Mouse (Mus musculus): ENCODE measurements at regions not wholly inside any gene's neighbourhood (a gene's known extent, or its start where the extent isn't known, plus 50 kb on each side); places are given as distances from the start of the nearest gene placed in this dataset.

GRCm38 (mm10) chr6:84328030-84328390 lies 265.7 kb downstream of the Cyp26b1 start:
- H3K36me3 ChIP-seq (ENCODE audit: control insufficient read depth, insufficient read depth, low read length) = no peaks in the 10 kb centered on the region
- H3K9ac ChIP-seq (ENCODE audit: low read length) = no peak overlapping the region
- ATAC-seq (ENCODE audit: insufficient number of reproducible peaks, insufficient read depth, low FRiP score, low read depth) = no peak
- peaks cover 0 to 2% of the 10 kb centered on the region in 2 experiments; a peak in 2 of 4 replicates for H3K4me1 ChIP-seq (ENCODE audit: control insufficient read depth in 2 of 2, insufficient read depth in 2 of 2, low read length in 2 of 2)
- no peak overlapping the region for H3K27ac ChIP-seq (replicated peaks in 1 of 2; ENCODE audit: control insufficient read depth in 1 of 2, insufficient read depth in 1 of 2, low read depth in 2 of 2, low read length in 2 of 2)
- H3K4me3 ChIP-seq (ENCODE audit: control insufficient read depth in 1 of 2, insufficient read depth in 1 of 2, low read depth in 1 of 2, low read length in 2 of 2) = no peak overlapping the region
- no peak overlapping the region for H3K4me2 ChIP-seq (ENCODE audit: low read length)
- peaks cover 29% of the 10 kb centered on the region for H3K27me3 ChIP-seq (ENCODE audit: control insufficient read depth, insufficient read depth, low read length)
- H3K9me3 ChIP-seq (ENCODE audit: control insufficient read depth, low read length) = peaks cover 5% of the 10 kb centered on the region; the same call in 1 of the 2 replicates
- 45% methylated on average over 3 of the region's 3 CpGs for WGBS

GRCm38 (mm10) chr6:84327306-84328029 lies 266.2 kb downstream of the Cyp26b1 start:
- Histone ChIP-seq H3K9ac (ENCODE audit: low read length) (no peak overlapping the region), H3K4me3 (ENCODE audit: control insufficient read depth in 1 of 2, insufficient read depth in 1 of 2, low read depth in 1 of 2, low read length in 2 of 2) (no peak overlapping the region), H3K27me3 (ENCODE audit: control insufficient read depth, insufficient read depth, low read length) (peaks cover 29% of the 10 kb centered on the region), H3K4me2 (ENCODE audit: low read length) (no peak overlapping the region), H3K9me3 (ENCODE audit: control insufficient read depth, low read length) (no peaks in the 10 kb centered on the region), H3K4me1 (ENCODE audit: control insufficient read depth in 2 of 2, insufficient read depth in 2 of 2, low read length in 2 of 2) (peaks cover 0 to 2% of the 10 kb centered on the region in 2 experiments; a peak in 2 of 4 replicates), H3K36me3 (ENCODE audit: control insufficient read depth, insufficient read depth, low read length) (no peaks in the 10 kb centered on the region), H3K27ac (replicated peaks in 1 of 2; ENCODE audit: control insufficient read depth in 1 of 2, insufficient read depth in 1 of 2, low read depth in 2 of 2, low read length in 2 of 2) (no peak overlapping the region)
- 52% methylated on average over 5 of the region's 5 CpGs for WGBS
- no peak for ATAC-seq (ENCODE audit: insufficient number of reproducible peaks, insufficient read depth, low FRiP score, low read depth)

- no peaks in the 10 kb centered on the region for H3K9me3 ChIP-seq (ENCODE audit: control insufficient read depth, low read length)
- H3K4me2 ChIP-seq (ENCODE audit: low read length) = no peak overlapping the region
- H3K27me3 ChIP-seq (ENCODE audit: control insufficient read depth, insufficient read depth, low read length) = peaks cover 33% of the 10 kb centered on the region; the same call in 1 of the 2 replicates
- no peaks in the 10 kb centered on the region for H3K36me3 ChIP-seq (ENCODE audit: control insufficient read depth, insufficient read depth, low read length)
- no peak; the same call in 1 of the 2 replicates for ATAC-seq (ENCODE audit: insufficient number of reproducible peaks, insufficient read depth, low FRiP score, low read depth)
- no peak overlapping the region for H3K4me3 ChIP-seq (ENCODE audit: control insufficient read depth in 1 of 2, insufficient read depth in 1 of 2, low read depth in 1 of 2, low read length in 2 of 2)
- WGBS = 52% methylated on average over 5 of the region's 5 CpGs
- H3K27ac ChIP-seq (replicated peaks in 1 of 2; ENCODE audit: control insufficient read depth in 1 of 2, insufficient read depth in 1 of 2, low read depth in 2 of 2, low read length in 2 of 2) = no peak overlapping the region
- H3K4me1 ChIP-seq (ENCODE audit: control insufficient read depth in 2 of 2, insufficient read depth in 2 of 2, low read length in 2 of 2) = peaks cover 0 to 2% of the 10 kb centered on the region in 2 experiments; a peak in 2 of 4 replicates
- H3K9ac ChIP-seq (ENCODE audit: low read length) = no peak overlapping the region
Measured at GRCm38 (mm10) chr6:84325384-84326114, 268.2 kb downstream of the Cyp26b1 start.

- H3K36me3 ChIP-seq (ENCODE audit: control insufficient read depth, insufficient read depth, low read length) = no peaks in the 10 kb centered on the region
- H3K4me3 ChIP-seq (ENCODE audit: control insufficient read depth in 1 of 2, insufficient read depth in 1 of 2, low read depth in 1 of 2, low read length in 2 of 2) = no peak overlapping the region
- no peaks in the 10 kb centered on the region for H3K9me3 ChIP-seq (ENCODE audit: control insufficient read depth, low read length)
- no peak for ATAC-seq (ENCODE audit: insufficient number of reproducible peaks, insufficient read depth, low FRiP score, low read depth)
- 90% methylated on average over 4 of the region's 4 CpGs for WGBS
- peaks cover under 1 to 2% of the 10 kb centered on the region in 2 experiments; a peak in 3 of 4 replicates for H3K4me1 ChIP-seq (ENCODE audit: control insufficient read depth in 2 of 2, insufficient read depth in 2 of 2, low read length in 2 of 2)
- no peak overlapping the region for H3K27ac ChIP-seq (replicated peaks in 1 of 2; ENCODE audit: control insufficient read depth in 1 of 2, insufficient read depth in 1 of 2, low read depth in 2 of 2, low read length in 2 of 2)
- H3K27me3 ChIP-seq (ENCODE audit: control insufficient read depth, insufficient read depth, low read length) = peaks cover 32% of the 10 kb centered on the region; the same call in 1 of the 2 replicates
- no peak overlapping the region for H3K4me2 ChIP-seq (ENCODE audit: low read length)
- H3K9ac ChIP-seq (ENCODE audit: low read length) = no peak overlapping the region
Measured at GRCm38 (mm10) chr6:84324185-84324584, 269.5 kb downstream of the Cyp26b1 start.

GRCm38 (mm10) chr6:84322528-84322927 lies 271.2 kb downstream of the Cyp26b1 start:
- Histone ChIP-seq H3K4me1 (ENCODE audit: control insufficient read depth in 2 of 2, insufficient read depth in 2 of 2, low read length in 2 of 2) (peaks cover 5 to 7% of the 10 kb centered on the region in 2 experiments; a peak in 3 of 4 replicates), H3K4me3 (ENCODE audit: control insufficient read depth in 1 of 2, insufficient read depth in 1 of 2, low read depth in 1 of 2, low read length in 2 of 2) (no peak overlapping the region), H3K9me3 (ENCODE audit: control insufficient read depth, low read length) (no peaks in the 10 kb centered on the region), H3K36me3 (ENCODE audit: control insufficient read depth, insufficient read depth, low read length) (no peaks in the 10 kb centered on the region), H3K9ac (ENCODE audit: low read length) (no peak overlapping the region), H3K27ac (replicated peaks in 1 of 2; ENCODE audit: control insufficient read depth in 1 of 2, insufficient read depth in 1 of 2, low read depth in 2 of 2, low read length in 2 of 2) (no peak overlapping the region), H3K27me3 (ENCODE audit: control insufficient read depth, insufficient read depth, low read length) (peaks cover 36% of the 10 kb centered on the region; the same call in 1 of the 2 replicates), H3K4me2 (ENCODE audit: low read length) (no peak overlapping the region)
- no peak for ATAC-seq (ENCODE audit: insufficient number of reproducible peaks, insufficient read depth, low FRiP score, low read depth)
- WGBS = 76% methylated on average over 4 of the region's 4 CpGs

- Histone ChIP-seq H3K4me3 (ENCODE audit: control insufficient read depth in 1 of 2, insufficient read depth in 1 of 2, low read depth in 1 of 2, low read length in 2 of 2) (no peak overlapping the region), H3K27ac (replicated peaks in 1 of 2; ENCODE audit: control insufficient read depth in 1 of 2, insufficient read depth in 1 of 2, low read depth in 2 of 2, low read length in 2 of 2) (no peak overlapping the region), H3K9me3 (ENCODE audit: control insufficient read depth, low read length) (no peaks in the 10 kb centered on the region), H3K36me3 (ENCODE audit: control insufficient read depth, insufficient read depth, low read length) (no peaks in the 10 kb centered on the region), H3K27me3 (ENCODE audit: control insufficient read depth, insufficient read depth, low read length) (peaks cover 32% of the 10 kb centered on the region; the same call in 1 of the 2 replicates), H3K4me2 (ENCODE audit: low read length) (no peak overlapping the region), H3K4me1 (ENCODE audit: control insufficient read depth in 2 of 2, insufficient read depth in 2 of 2, low read length in 2 of 2) (peaks cover 5 to 7% of the 10 kb centered on the region in 2 experiments; a peak in 3 of 4 replicates), H3K9ac (ENCODE audit: low read length) (no peak overlapping the region)
- no peak for ATAC-seq (ENCODE audit: insufficient number of reproducible peaks, insufficient read depth, low FRiP score, low read depth)
- 52% methylated on average over 1 of the region's 1 CpGs for WGBS
Measured at GRCm38 (mm10) chr6:84320586-84320985, 273.1 kb downstream of the Cyp26b1 start.

GRCm38 (mm10) chr6:84318774-84319173 lies 274.9 kb downstream of the Cyp26b1 start:
- H3K4me2 ChIP-seq (ENCODE audit: low read length) = no peak overlapping the region
- WGBS = 4% methylated on average over 4 of the region's 4 CpGs

More at GRCm38 (mm10) chr6:84318774-84319173, 274.9 kb downstream of the Cyp26b1 start:
- no peak overlapping the region for H3K4me3 ChIP-seq (ENCODE audit: control insufficient read depth in 1 of 2, insufficient read depth in 1 of 2, low read depth in 1 of 2, low read length in 2 of 2)
- H3K27ac ChIP-seq (replicated peaks in 1 of 2; ENCODE audit: control insufficient read depth in 1 of 2, insufficient read depth in 1 of 2, low read depth in 2 of 2, low read length in 2 of 2) = no peak overlapping the region
- no peaks in the 10 kb centered on the region for H3K36me3 ChIP-seq (ENCODE audit: control insufficient read depth, insufficient read depth, low read length)
- H3K4me1 ChIP-seq (ENCODE audit: control insufficient read depth in 2 of 2, insufficient read depth in 2 of 2, low read length in 2 of 2) = peaks cover 7 to 8% of the 10 kb centered on the region in 2 experiments
- no peak overlapping the region for H3K9ac ChIP-seq (ENCODE audit: low read length)
- peaks cover 30% of the 10 kb centered on the region; the same call in 1 of the 2 replicates for H3K27me3 ChIP-seq (ENCODE audit: control insufficient read depth, insufficient read depth, low read length)
- H3K9me3 ChIP-seq (ENCODE audit: control insufficient read depth, low read length) = no peaks in the 10 kb centered on the region
- ATAC-seq (ENCODE audit: insufficient number of reproducible peaks, insufficient read depth, low FRiP score, low read depth) = 0 out of 2 replicates have a peak, but pooled peaks have one; percentile 28
